Mouse (Mus musculus) adrenal gland, postnatal 14 days (tissue): ENCODE measurements around the gene Gpr39. TPM values are rescaled to one million over a fixed set of nuclear protein-coding genes. Genes with fewer than 3 reads are reported as not detected.

Experiments used
- DNase-seq: peaks from one replicate; pipeline ENCODE4 v3.0.0; 2021; ENCODE audit warnings: mixed read lengths
- total RNA-seq: library from RNA; stranded (reverse); gene quantifications from 2 replicates; pipeline ENCODE4 v1.2.3, GENCODE M21; 2021

Gene Gpr39
- total RNA-seq, 1 experiment from 2014 or later: 0.78 TPM

DNA sequence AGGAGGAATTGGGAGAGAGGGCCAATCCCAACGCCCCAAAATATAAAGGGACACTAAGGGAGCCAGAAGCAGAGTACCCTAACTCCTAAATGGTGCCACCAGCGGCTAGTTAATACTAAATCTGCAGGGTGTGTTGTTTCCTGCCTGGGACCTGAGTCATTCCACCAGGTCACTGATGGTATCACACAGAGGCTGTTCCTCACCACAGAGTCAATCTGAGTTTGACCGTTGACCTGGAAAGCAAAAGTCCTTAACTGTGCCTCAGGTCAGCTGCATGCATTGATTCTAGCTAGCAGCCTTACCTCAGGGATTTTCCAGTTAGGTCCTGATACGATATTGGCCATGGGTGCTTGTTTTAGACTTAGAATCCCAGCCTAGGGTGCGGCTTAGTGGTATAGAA is 17.5 kb downstream of the Gpr39 start:
- DNase-seq: no peak

DNA sequence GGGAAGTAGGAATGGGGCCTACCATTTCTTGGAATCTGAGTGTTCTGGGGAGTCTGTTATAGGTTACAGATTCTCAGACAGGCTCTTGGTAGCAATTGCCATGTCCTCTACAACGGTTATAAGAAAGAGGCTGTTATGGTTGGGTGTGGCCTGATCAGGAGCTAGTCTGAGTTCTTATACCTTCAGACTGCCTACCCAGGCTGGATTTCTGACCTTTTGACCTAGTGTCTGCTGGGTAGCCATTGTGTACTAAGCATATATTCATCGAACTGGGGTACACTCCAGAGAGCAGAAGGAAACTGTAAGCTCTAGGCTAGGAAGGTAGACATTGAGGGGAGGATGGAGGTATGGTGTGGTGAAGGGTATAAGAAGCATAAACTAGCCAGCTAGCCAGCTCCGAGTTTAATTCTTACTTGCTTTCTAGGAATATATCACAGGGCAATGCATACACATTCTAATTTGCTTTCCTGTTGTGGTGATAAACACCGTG is 24.4 kb downstream of the Gpr39 start:
- DNase-seq: no peak

DNA sequence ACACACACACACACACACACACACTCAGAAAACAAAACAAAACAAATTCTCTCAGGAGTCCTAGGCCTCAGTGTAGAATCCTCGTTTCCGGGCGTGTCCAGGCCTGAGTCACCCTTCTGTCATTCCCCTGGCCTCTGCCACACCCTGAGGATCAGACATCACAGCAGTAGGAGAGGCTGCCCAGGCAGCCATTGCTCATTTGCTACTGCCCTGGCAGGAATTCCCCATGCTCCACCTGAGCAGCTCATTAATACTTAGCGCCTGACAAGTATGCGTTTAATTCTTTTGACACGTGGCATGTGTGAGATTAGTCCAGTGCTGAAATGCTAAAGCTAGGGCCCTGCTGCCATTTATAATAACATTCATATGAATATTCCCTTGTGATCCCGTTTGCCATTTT is 25.0 kb downstream of the Gpr39 start:
- peak; percentile 11 for DNase-seq

DNA sequence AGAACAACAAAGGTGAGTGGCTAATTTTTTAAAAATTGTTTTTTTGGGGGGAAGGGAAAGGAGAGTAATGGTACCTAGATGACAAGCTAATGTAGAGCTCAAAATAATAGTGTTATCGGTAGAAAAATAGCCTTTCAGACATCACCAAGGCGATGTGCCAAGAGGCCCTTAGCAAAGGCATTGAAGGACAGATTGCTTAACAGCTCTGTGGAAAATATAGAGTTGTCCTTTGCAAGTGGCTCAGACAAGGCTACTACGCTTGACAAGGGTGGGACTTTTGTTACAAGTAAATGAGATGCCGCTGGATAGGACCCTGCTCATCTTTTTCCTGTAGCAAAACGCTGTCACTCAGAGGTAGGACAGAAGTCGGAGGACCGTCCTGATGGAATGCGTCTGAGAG is 25.5 kb downstream of the Gpr39 start:
- DNase-seq: peak; percentile 47

DNA sequence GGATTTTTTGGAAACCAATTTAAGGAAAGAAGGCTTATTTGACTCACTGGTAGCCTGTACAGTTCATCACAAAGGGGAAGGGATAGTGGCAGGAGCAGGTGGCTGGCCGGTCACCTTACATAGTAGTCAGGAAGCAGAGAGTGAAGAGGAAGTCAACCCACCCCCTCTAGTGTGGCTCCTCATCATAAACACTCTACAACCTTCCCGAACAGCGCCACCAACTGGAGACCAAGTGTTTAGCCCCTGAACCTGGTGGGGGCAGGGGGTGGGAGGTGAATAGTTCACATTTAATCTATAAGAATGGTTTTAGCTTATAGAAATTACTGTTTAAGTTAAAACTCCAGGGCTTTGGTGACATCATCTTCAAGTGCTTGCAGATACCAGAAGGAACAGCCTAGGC is 28.6 kb downstream of the Gpr39 start:
- no peak for DNase-seq

DNA sequence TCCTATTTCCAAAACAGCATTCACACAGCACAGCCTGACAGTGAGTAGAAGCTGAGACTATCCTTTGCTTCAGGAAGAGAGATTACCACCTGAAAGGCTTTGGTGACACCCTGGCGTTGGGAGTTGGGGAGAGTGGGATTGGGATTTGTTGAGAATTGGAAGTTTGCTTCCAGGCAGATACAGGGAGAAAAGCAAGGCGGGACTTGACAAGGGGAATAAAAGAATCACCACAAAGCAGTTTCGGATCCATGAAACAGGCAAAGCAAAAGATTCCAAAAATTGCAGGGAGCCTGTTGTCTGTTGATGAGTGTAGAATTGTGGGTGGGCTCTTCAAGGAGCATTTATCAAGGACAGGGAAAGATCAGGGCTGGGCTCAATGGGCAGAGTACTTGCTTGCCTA is 38.5 kb downstream of the Gpr39 start:
- no peak for DNase-seq

DNA sequence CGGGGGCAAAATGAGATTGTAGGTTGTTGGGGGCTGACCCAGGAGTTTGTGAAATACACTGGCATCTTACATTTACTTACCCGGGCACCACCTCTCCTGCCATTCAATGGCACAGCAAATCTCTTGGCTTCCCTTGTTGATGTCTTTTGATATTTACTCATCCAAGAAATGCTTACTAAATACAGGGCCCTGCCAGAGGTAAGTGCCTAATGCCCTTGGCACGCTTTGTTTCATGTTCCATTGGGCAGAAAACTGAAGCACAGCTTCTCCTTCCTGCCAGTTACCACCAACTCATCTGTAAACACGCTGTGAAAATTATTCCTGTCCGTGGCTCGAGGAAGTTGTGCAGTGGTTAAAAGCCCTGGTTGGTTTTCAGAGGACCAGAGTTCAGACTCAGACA is 39.4 kb downstream of the Gpr39 start:
- DNase-seq: no peak

DNA sequence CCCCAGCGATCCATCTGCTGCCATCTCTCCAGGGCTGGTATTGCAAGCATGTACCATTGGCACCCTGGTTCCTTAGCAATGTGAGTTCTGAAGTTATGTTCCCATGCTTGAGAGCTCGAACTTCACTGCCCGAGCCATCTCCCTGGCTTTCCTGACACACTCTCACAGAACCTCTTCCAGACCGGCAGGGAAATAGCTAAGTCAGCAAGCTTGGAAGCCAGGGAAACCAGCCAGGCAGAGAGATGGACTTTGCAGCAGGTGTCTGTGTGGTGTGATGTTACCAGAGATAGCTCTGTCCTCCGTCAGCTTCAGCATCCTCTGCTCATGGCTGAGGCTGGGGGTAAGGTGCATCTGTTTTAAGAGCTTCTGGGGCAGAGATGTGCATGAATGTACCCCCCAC is 41.1 kb downstream of the Gpr39 start:
- DNase-seq: no peak

DNA sequence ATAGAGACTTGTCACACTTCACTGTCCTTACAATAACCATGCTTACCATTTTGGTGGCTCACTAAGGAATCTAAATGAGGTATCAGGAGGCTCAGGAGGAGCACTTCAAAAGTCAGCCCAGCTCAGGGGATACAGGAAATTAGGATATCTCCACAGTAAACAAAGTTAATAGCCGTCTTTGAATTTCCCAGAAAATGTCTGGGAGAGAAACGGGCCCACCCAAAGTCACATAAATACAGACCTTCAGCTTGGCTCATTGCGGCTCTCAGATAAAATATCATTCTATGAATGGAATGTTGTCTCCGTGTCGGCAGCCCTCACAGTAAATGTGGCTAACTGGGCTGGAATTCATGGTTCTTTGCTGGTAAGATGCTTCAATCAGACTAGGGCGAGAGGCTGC is 42.3 kb downstream of the Gpr39 start:
- no peak for DNase-seq

DNA sequence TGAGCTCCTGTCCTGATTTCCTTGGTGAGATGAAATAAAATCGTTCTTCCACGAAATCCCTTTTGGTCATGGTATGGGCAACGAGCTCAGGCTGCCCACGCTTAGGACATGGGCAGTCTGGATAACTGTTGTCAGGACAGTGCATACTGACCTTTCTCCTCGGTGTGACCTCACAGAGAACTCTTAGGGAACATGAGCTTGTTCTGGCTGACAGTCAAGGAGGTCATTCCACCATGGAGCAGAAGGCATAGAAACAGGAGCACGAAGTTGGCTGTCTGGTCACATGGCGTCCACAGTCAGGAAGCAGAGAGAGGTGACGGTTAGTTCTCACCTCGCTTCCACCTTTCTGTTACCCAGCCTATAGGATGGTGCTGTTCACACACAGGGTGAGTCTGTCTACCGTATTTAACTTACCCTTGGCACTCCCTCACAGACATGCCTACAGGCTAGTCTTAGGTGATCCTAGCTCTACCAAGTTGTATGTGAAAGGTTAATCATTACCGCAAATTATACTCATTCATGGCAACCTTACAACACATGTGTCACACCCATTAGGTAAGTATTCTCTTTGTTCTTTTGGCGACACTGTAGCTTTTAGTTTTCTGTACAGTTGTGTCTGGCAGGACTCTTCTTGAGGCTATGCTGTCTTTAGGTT is 44.4 kb downstream of the Gpr39 start:
- DNase-seq: no peak

DNA sequence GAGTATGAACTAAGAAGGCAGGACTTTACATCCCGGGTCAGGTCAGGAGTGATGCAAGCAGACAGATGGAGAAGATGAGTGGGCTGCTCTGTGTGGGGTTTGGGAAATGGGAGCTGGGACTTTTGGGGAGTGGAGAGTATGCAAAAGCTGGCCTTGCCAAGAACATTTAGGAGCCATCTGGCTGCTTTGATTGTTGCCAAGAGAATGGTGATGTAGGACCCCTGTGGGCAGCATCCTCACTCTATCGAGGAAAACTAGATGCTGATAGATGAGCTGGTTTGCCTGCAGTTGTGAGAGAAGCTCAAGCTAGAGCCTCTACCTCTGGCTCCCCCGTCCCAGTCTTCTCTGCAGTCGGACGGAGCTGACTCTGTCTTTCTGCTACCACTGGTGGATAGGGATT is 47.5 kb downstream of the Gpr39 start:
- DNase-seq: no peak

DNA sequence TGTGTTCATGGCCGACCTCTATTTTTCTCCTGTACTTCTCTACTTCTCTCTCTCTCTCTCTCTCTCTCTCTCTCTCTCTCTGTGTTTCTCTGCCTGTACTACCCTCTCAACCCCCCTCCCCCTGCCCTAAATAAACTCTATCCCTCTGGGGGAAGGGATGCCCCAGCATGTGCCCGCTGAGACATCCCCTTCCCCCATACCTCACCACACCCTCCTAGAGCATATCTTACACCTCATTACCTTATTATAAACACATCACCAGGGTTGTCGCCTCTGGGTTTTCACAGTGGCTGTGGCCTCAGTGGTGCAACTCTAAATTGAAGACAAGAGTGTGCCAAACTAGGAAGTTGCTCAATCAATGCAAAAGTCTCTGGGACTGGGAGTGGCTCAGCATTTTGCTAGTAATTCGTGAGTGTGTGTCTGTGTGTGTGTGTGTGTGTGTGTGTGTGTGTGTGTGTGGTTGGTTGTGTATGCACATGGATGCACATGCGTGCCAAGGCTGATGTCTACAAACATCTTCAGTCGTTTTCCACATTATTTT is 52.3 kb downstream of the Gpr39 start:
- no peak for DNase-seq

DNA sequence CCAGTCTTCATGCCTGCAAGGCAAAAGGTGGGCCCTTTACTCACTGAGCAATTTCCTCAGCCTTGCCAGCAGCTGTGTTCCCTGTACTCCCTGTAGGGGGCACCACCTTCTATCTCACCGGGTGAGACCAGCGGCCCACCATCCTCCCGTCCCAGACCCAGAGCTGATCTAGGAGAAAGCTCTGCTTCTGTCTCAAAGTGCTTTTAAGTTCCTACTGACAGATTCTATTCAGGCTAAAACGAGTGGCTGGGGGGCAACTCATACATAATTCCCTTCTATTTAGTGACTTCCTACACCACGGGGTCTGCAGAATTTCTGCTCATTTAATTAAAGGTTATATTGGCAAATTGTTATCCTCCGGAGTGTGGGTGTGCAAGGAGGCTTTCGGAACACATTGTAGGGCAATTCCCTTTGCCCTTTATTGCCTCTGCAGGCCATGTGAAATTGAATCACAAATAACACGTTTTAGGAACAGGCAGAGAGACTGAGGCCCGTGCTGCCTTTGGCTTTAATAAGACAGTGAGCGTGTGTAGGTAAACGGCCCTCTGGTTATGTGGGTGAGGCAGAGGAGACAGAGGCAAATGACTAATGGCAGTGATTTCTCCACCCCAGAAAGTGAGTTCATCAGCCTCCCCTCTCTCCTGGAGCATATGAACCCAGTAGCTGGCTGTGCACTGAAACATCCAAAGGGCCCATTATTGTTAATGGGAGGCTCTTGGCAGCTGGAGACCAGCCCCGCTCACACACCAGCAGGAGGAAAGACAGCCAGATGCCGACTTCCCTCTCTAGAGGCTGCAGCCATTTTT is 53.1 kb downstream of the Gpr39 start:
- DNase-seq: peak; percentile 6

DNA sequence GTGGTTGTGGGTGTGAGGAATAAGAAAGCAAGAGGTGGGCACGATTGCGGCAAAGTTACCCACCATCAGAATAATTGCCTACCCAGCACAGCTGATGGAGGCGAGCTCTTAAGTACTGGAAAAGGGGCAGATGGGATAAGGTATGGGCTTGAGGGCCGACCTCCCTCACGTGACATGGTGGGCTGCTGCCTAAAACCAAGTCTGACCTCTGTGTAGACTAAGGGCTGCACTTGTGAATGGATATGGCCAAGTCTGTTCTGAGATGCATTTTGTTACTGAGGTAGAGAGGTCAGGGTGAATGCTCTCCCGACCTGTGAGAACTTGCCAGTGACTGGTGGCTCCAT is 53.7 kb downstream of the Gpr39 start:
- DNase-seq: no peak

DNA sequence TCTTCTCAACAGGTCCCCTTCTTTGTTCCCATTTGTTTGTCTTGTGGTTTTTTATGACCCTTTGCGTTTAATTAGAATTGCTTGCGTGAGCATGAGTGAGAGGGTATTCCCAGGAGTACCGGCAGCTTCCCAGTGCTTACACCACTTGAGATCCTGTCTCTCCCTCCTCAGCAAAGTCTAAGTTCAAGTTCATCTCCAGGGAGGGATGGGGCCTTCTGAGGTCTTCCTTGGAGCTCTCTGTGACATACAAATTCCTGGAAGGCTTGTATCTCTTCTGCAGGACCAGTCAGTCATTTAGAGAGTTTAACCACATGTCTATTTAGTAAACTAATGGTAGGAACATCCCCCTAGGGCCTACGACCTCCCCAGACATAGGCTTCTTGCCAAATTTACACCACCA is 55.1 kb downstream of the Gpr39 start:
- no peak for DNase-seq

DNA sequence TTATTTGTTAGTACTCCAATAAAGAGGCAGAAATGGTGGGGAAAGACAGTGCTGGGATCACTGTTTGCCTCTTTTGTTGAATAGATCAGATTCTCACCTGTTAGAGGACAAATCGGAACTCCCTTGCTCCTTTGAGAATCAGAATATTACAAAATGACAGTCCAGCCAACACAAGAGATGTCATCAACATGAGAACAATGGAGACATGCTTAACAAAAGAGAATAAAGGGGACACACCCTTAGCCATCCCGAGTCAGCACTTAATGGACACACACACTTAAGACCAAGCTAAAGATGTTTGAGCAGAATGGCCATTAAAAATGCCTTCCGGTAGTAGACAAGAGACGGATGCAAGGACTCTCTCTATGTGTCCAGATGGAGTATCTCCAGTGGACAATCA is 68.0 kb downstream of the Gpr39 start:
- no peak for DNase-seq

DNA sequence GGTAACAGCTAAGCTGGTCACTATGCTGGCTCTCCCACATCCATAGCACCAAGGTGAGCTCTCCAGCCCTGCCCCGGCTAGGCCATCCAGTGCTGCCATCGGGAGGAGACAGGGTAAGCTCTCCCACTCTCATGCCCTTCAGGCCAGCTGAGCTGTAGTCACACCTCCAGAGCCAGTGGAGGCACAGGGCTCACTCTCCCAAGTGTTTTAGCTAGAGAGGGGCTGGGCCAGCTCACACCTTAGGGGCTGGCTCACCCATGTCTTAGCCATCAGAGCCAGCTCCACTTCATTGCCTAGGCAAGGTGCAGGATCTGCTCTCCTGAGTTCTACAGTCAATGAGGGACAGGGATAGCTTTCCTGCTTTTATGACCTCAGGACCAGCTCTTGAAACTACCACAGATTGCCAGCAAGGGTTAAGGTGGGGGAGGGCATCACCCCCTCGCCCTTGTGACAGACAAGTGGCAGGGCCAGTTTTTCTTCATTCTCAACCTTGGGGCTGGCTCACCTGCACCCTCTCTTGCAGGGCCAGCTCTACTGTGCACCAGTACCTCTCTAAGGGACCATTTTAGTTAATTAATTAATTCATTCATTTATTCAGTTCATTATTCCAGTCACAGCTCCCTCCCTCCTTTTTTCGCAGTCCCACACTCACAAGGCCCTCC is 78.7 kb downstream of the Gpr39 start:
- DNase-seq: no peak

DNA sequence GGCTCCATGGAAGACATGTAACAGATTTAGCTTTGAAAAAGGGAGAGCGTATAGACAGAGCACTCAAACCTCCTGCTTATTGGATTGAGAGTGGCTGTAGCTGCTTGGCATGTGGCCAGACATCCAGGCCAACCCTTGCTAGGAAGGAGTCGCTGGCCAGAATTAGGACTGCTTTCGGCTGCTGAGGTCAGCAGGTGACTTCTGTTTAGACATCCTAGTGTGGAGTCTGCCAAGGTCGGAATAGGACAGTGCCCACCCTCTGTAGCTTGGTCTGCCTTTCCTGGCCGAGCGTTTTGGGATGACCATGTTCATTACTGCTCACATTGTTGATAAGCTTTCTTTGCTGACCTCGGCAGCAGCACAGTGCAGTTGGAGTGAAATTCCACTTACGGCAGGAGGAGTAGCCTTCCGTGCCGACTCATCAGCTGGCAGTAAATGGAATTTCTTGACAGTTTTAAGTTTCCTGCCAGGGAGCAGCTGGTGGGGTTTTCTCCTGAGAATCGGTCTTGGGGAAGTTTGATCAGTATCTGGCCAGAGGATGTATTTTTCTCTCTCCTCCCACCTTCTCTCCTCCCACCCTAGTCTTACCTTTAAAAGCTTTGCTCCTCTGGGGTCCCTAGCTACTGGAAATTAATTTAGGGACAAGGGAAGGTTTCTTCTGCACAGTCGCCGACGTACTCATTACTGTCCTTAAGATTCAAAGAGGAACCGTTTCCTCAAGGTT is 83.3 kb downstream of the Gpr39 start:
- DNase-seq: peak; percentile 57

DNA sequence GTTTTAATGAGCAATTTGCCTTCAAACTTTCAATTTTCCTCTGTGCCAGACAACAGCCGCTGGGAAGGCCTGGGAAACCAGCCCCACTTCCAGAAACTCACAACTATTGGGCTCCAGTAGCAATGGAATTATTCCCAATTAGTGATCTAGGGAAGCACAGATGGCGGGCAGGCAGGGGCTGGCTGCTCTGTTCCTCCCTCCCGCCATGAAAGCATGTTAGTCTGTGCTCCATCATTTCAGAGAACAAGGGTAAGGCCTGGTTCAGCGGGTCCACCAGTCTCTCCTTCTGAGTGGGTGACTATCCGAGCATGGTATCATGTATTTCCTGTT is 83.9 kb downstream of the Gpr39 start:
- no peak for DNase-seq

DNA sequence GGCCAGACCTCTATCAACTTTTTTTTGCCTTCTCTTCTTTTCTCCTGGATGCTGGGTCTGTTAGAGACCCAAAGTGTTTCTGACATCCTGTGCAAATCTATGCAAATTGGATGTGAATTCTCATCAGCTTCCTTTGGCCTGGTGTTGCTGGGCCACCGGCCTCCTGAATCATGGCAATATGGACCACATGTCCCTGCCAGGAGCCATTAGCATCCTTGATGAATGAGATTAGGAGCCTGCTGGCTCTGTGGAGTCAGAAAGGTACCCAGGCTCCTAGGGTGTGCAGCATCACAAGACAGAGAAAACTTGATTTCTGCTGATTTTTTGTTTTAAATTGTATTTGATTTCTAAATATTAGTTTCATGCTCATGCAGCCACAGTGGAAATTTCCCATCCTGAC is 85.3 kb downstream of the Gpr39 start:
- DNase-seq: no peak

DNA sequence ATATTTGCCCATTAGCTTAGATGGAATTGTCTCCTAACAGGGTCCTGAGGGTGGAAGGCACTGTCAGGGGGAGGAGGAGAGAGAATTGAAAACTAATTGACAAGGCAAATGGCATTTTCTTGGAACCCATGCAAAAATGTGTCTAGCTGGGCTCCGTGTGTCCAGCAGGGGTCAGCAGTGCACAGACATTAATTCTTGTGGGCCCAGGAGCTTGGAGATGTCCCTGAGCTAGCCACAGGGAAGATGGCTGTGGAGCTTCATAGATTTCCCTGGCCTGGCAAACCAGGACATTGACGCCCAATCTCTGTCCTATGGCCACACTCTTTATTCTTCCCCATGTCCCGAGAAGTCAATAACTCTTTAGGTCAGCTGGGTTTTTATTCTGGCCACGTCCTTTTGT is 113.0 kb downstream of the Gpr39 start:
- peak; percentile 80 for DNase-seq

DNA sequence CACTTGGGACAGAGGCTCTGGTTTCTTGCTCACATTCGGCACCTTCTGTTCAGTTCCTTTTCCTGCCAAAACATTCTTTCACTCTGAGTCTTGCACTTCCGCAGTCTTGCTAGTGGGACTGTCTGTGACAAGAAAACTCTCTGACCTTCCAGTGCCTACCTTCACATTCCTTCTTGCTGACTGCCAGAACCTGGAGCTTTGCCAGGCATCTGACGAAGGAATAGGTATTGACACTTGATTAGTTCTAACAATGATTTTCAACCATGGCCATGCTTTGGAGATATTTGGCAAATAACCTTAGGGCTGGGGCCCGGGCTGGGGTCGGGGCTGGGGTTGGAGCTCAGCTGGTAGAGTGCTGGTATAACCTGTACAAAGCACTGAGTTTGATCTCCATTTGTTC is 123.7 kb downstream of the Gpr39 start:
- DNase-seq: no peak

DNA sequence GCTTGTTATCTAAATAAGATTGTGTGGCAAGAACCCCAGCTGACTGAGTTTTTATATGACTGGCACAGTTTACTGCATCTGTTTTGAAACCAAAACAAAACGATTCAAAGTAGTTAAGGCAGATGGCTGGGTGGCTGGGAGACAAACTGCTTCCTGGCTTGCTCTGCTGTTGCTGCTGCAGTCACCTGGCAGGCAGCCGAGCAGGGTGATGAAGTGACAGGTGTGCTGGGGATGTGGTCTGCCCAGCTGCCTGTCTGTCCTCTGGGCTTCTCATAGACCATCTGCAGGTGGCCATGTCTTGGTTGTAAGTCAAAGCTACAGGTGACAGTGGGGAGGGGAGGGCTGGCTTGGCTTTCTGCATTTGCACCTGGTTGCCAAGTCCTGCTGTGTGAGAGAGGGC is 131.6 kb downstream of the Gpr39 start:
- DNase-seq: peak; percentile 3
